Mouse (Mus musculus) cerebellum, adult 8-10 months (tissue): ENCODE data around the gene St6galnac3.
"Not testable (repeated sequence)": the region's sequence is repeated elsewhere in the genome, so short reads cannot be mapped to it uniquely, and the experiment has no call there.

ENCODE experiments used
- DNase-seq: peaks from one replicate; pipeline ENCODE4 v3.0.0; 2022

The St6galnac3 gene

DNA sequence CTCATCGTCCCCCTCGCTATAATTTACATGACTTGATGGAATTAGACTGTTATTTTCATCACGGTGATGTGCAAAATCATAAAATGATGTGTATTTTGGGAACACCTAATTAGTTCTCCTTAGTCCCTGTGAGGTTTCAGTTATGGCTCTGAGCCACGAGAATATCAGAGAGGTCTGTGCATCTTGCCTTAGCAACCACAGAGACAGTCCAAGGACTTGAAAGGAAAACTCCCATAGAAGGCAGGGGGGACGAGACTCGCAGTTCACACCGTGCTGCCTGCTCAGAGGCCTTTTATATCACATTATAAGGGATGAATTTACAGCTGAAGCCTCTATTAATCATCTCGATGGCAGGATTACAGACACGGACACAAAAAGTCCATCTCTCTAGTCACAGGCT lies 327.2 kb downstream of the St6galnac3 start:
- DNase-seq: no peak

DNA sequence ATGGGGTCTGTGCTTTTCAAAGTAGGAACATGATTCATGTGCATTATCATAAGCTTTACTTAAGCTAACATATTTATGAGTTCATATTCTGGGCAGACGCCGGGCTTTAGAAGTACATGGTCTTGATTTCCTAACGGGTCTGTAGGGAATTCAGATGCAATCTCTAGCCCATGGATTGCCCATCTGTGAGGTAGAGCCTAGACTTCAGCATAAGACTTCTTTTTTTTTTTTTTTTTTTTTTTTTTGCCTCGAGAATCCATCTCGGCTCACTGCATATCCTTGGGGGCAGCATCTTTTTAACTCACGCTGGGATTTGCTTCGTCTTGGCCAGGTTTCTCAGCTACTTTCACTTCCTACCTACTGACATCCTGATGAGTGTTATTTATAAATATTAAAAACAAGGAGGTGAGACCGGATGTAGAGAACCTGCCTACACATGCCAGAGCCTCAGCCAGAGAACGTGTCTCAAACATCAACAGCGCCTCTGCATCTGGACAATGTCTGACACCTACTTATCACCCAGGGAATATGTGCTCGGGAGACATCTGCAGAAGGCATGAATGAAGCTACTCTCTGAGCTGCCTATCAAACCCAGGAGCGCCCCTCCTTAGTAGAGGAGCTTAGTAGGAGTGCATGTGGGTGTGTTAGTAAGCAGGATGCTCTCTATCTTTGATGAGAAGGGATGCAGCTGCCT lies 328.5 kb downstream of the St6galnac3 start:
- DNase-seq: no peak

DNA sequence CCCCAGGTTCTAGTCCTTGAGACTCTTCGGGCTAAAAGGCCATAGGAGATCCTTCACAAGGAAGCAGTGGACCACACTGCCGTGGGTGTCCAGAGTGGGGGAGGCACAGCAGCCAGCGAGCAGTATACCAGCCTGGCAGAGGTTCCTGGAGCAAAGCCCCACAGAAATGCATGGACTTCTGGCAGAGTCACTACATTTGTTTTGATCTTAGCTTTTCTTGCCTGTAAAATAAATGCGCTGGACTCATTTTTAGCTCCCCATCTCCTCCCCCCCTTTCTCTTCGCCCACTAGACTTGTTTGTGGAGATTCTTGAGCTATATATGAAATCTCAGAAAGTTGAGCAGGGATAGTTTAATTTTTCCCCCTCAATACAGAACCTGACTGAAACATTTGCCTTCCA lies 329.6 kb downstream of the St6galnac3 start:
- no peak for DNase-seq

DNA sequence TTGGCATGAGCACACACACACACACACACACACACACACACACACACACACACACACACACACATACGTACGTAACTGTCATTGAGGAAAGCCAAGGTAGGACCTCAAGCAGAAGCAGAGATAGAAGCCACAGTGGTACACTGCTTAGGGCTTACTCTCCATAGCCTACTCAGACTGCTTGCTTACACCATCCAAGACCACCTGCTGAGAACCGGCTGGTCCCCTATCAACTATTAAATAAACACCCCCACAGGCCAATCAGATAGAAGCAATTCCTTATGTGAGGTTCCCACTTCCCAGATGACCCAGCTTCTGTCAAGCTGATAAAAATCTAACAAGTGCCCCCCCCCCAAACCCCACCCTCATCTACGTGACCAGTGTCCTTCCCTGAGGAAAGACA lies 330.2 kb downstream of the St6galnac3 start:
- no peak for DNase-seq

DNA sequence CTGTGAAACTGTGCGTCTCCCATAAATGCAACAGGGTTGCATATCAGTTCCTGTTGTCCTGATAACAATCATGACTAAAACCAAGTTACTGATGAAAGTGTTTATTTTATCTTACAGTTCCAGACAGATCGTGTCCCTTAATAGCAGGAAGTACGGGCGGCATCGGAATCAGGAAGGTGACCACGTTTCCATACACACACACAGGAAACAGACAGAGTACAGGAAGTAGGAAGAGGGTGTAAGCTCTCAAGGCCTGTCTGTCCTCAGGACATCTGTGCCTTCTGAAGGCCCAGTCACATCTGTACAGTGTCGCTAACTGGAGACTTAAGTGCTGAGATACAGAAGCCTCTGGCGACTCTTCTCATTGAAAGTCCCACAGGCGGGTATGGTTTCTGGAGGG lies 330.8 kb downstream of the St6galnac3 start:
- no peak for DNase-seq

DNA sequence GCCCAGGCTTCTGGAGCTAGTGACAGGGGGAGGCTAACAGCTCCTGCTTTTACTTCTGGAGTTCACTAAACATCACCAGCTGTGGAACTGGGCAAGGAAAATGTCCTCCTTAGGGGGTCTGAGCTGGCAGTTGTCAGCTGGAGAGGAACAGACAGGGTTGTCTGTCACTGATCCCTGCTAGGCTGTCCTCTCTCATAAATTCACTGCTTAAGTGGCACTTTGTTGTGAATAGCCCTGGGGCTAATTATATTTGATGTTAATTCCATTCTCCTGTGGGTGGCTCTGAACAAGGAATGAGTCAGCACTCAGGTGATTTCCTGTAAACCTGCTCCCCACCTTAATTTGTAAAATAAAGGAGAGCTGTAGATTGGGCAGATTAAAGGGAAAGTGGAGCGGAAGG lies 333.5 kb downstream of the St6galnac3 start:
- DNase-seq: not testable (repeated sequence)

DNA sequence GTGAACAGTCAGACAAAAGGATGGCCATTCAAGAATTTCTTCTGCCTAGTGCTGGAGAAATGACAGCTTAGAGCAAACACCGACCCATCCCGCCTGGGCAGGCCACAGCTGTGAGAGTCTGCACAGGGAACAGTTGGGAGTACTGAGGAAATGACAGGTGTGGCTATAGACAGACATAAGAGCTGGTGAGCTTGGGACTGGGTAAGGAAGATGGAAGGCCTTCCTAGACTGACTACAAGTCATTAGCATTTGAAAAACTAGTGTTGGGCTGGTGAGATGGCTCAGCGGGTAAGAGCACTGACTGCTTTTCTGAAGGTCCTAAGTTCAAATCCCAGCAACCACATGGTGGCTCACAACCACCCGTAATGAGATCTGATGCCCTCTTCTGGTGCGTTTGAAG lies 340.3 kb downstream of the St6galnac3 start:
- not testable (repeated sequence) for DNase-seq

DNA sequence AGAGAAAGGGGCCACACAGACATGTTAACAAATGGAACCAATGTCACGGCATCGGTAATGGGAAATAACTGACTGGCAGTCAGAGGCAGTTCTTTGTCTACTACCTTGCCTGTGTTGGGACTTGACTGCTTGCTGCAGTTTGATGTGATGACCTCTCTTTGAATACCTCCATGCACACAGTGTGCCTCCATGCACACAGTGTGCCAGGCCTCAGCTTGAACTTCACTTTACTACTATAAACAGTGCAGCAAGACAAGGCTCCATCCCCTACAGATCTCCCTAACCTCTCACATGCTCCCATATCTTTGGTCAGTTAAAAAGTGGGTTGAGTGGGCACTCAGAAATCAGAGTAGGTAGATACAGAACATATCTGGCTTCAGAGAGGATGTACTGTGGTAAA lies 341.3 kb downstream of the St6galnac3 start:
- DNase-seq: no peak

DNA sequence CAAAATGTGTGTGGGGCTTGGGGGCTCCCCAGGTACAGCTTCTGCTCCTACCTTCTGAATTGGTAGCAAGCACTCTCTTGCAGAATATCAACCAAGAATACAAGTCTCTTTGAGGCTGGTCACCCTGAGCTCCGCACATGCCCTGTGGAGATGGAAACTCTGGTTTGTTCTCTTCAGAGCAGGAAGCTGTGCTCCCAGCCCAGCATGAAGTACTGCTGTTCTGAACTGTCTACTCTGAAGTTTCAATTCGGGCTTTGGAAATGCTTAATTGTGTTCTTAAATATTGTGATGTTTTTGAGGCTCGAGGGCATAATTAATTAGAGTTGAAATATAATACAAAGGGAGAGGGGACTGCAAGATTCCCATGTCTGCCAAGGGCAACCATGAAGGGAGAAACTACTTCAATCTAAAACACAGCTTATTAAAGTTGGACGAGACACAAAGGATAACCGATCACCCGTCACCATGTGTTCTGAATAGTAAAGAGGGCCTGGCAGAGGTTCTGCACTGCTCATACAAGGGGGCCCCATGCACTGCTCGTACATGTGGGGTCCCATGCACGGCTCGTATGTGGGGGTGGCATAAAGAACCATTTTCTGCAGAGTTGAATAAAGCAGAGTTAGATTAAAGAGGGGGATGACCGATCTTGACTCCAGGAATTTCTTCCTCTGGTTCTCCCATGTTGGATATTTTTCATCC lies 359.8 kb downstream of the St6galnac3 start:
- DNase-seq: no peak

DNA sequence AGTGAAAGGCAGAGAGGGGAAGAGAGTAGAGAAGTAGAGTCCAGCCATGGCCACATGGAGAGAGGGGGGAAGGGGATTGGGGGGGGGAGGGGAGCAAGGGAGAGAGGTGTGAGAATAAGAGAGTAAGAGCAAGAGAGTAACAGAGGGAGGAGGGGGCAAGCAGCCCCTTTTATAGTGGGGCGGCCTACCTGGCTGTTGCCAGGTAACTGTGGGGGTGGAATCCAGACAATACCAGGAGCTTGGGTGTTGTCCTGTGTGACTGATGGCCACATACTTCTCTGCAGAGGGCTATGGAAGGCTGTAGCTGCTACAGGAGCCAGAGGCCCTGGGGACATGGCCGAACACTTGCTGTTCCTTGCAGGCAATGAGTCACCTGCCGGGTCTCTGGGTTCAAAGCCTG lies 360.6 kb downstream of the St6galnac3 start:
- no peak for DNase-seq

DNA sequence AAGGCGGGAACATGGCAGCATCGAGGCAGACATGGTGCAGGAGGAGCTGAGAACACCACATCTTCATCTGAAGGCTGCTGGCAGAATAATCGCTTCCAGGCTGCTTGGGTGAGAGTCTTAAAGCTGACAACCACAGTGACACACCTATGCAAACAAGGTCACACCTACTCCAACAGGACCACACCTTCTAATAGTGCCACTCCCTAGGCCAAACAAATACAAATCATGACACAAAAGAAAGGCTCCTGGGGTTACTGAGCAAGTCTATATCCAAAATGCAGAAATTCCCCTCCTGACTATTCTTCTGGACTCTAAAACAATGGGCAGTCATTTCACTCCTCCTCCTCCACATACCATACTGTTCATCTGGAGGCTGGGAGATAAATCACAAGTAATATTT lies 365.0 kb downstream of the St6galnac3 start:
- no peak for DNase-seq

DNA sequence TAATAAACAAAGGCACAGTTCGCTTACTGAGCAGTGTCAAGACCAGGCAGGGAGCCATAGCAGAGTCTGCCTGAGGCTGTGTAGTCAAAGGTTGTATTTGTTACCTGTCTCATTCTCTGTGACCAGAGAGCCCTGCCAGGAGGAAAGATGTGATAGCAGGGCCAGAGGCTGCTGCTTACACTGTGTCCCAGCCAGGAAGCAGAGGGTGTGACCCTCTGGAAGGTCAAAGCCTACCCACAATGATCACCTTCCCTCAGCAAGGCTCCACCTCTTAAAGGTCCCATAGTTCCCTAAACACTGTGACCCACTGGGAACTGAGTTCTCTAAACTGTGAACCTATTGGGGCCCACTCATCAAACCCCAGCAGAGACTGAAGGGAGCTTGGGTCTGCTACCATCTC lies 368.9 kb downstream of the St6galnac3 start:
- DNase-seq: no peak

DNA sequence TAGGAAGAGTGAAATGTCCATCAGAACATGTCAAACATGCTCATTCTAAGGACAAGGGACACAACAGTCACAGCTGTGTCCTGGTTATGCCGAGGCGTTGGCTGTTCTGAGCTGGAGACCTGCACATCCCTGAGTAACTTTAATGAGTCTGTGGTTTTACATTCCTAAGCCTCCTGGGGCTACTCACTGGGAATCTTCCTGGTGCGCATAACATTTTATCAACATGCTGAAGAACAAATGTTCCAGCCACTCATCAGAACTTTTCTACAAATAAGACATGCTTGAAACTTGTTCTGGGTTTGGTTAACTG lies 370.0 kb downstream of the St6galnac3 start:
- no peak for DNase-seq

DNA sequence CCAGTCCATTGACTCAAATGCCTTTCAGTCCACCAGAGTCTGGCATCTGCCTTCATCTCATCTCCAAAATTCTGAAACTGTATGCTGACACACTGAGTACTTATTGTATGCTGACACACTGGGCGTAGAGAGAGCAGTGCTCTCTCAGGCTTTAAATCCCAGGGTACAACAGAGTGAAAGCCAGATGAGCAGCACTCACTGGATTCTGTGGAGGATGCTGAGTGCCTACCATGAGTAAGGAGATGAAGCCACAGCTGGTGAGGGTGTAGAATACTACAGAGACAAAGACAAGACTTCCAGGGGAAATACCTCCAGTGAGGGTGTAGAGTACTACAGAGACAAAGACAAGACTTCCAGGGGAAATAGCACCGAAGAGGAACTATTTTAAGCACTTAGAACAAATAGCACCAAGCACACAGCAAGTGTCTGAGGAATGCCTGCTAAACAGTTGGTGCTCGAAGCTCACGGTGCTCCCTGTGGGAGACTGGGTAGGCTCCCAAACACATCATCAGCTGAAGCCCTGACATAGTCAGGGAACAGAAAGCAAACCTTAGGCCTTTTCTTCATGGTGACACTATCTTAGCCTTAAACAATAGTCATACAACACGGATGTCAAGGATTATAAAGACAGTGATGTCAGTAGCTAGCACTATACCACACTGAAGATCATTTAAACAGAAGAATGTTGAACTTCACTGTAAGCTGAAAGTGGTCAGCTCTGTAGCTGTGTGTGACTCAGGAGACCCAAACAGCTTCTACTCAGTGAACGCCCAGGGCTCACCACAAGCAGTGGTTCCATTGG lies 370.6 kb downstream of the St6galnac3 start:
- DNase-seq: no peak

DNA sequence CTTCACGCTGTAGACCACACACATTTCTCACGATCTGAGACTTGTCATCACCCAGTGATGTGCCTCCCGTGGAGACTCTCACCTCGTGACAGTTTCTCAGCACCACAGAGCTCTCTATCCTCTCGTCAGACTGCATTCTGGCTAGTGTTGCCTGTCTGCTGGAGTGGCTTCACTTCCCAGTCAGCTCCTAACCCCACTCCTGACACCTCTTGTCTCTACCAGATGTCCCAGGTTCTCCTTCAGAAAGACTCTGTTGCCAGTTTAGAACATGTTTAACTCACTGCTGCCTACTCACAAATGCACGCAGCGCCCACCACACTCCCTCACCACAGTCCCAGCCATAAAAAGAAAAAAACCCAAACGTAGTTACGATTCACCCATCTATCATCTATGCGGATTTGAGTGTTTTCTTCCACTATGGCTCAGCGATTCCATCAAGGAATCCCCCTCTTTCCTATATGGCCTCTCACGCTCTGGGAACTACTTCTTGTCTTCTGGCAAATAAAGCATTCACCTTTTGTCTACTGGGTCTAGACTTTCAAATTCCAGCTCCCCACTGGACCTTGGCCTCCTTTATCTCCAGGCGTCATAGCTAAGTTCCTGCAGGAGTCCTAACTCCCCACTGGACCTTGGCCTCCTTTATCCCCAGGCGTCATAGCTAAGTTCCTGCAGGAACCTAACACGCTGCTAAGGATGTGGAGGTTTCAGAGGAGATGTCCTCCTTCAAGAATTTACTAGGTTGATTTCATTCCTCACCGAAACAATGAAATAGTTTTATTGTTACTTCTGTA lies 371.5 kb downstream of the St6galnac3 start:
- DNase-seq: no peak

DNA sequence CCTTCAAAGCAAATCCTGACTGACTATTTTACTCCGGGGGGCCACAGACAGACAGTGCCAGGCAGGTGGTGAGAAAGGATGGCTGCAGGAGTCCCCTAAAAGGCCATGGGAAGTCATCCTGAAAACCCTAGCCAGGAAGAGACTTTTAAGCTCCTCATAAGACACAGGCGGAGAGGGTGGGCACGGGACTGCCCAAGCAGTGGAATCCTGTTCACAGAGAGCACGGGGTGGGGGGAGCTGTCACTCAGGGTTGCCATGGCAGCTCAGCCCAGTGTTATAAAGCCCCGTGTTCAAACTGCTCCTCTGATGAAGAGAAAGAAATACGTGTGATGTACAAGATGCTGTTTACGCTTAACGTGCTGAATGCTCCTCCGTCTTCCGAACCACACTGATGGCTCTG lies 375.0 kb downstream of the St6galnac3 start:
- DNase-seq: no peak

DNA sequence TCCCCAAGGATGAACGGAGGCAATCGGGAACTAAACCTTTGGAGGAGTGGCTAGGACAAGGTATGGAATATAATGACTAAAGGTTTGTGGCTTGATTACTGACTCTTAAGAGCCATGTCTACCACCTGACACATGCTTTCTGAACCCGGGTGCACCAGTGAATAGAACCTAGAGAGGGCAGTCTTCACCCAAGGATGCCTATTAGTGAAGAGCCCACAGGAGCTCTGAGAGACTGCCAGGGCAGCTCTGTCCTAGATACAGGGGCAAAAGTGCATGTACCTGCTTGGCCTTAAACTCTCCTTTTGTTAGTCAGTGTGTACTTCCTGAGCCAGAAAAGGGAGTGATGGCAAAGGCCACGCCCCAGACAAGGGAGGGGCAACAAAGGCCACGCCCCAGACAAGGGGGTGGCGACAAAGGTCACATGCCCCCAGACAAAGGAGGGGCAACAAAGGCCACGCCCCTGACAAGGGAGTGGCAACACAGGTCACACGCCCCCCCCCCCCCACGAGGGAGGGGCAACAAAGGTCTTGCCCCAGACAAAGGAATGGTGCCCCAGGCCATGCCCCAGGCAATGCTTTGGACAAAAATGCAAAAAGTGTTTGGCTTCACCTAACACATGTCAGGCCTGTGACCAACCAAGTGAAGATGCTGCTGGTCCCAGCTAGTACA lies 376.0 kb downstream of the St6galnac3 start:
- DNase-seq: no peak

DNA sequence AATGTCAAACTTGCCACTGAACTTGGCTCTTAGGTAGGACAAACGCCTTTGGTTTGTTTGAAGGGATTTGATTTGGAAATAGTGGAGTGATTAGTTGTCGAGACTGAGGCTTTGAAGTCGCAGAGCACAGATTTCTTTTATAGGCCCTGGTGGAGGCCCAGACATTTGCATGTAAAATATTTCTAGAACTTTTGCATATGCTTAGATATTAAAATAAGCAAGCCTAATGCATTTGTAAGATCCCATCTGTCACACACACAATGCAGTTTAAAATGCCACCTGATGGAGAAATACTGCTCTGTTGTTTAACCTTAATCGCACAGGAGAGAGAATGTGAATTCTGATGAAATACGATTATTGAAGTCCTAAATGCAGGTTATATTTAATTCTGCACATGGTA lies 380.0 kb downstream of the St6galnac3 start:
- DNase-seq: no peak

DNA sequence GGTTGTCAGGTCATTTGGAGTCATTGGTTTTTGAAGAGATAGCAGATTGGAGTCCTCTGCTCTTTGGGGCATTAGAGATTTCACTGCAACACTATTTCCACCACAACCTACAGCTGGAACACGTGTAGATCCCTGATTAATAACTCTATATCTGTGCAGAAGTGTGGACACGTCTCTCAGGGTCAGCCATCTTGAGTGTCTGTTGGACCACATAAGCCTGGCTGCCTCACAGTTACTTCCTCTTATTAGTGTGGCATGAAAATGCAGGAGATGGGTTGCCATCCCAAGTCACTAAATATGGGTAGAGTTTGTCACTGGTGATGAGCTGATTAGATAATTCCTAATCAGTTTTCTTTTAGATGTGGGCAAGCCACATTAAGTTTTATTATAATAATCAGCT lies 385.0 kb downstream of the St6galnac3 start:
- DNase-seq: no peak

DNA sequence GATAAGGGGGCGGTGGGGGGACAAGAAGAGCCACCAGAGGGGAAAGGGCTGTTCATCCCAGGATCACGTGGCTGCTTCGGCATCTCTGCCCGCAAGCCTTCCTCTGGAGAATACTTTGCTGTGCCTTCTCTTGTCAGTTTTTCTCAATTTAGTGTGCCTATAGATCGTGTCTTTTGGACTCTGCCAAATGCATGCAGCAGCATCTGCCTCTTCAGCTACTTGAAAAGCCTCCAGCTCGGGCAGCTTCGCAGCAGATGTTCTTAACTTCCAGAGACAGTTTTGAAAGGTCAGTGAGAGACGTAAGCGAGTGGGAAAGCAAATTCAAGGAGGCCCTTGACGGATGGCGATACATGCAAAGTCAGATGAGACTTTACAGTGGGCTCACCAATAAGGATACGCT lies 385.9 kb downstream of the St6galnac3 start:
- no peak for DNase-seq

DNA sequence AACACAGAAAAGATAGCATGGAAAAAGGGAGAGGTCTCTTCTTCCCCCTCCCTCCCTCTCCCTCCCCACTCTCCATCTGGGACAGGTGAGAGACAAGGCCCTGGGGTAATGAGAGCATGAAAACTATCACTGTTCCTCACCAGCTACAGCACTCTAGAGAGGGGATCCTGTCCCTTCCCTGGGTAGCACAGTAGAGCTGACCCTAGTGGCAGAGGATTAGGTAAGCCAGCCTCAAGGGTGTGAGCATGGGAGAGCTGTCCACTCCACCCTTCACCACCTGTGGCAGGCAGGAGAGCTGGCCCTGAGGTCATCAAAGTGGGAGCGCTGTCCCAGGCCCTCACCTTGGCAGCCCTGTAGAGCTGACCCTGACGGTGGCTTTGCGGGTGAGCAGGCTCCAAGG lies 387.2 kb downstream of the St6galnac3 start:
- no peak for DNase-seq

DNA sequence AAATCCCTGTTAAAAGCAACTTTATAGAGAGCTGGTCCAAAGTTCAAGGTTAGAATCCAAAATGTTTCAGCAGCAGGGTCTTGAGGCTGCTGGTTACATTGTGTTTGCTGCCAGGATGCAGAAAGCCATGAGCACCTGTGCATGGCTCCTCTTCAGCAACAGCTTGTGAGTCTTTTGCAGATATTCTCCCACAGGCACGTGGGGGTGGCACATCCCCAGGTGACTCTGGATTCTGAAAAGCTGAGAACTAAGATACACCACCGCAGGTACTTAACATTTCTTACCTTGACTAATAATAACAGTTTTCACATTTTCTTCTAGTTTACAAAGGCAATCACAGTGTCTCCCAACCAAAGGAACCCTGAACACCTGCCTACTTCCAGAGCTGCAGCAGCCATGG lies 387.8 kb downstream of the St6galnac3 start:
- DNase-seq: no peak
